Mouse (Mus musculus): ENCODE results near the gene Abhd5.

GRCm38 (mm10) chr9:122311051-122311760 lies 40.2 kb upstream of the Abhd5 start:
- TF ChIP-seq CTCF (conservative IDR thresholded peaks at IDR 0.05 in 1 of 2, IDR thresholded peaks at IDR 0.05 in 1 of 2; ENCODE audit: low read depth in 2 of 2, low read length in 2 of 2), result no peak
- TF ChIP-seq EP300 (IDR thresholded peaks at IDR 0.05; ENCODE audit: low read length), result no peak
- TF ChIP-seq E2F4 (IDR thresholded peaks at IDR 0.05; ENCODE audit: insufficient replicate concordance, low read depth, low read length), result no peak
- TF ChIP-seq CHD2 (IDR thresholded peaks at IDR 0.05; ENCODE audit: low read length), result no peak
- no peak for TF ChIP-seq ZNF384 (IDR thresholded peaks at IDR 0.05; ENCODE audit: low read depth, low read length)
- peak; percentile 59; the same call in 1 of the 2 replicates for TF ChIP-seq MAFK (IDR thresholded peaks at IDR 0.05; ENCODE audit: insufficient replicate concordance, low read length)
- TF ChIP-seq NRF1 (IDR thresholded peaks at IDR 0.05; ENCODE audit: low read depth, low read length), result no peak
- TF ChIP-seq TBP (conservative IDR thresholded peaks at IDR 0.05; ENCODE audit: low read depth, low read length), result no peak
- TF ChIP-seq POLR2A (IDR thresholded peaks at IDR 0.05; ENCODE audit: low read depth, low read length), result no peak
- TF ChIP-seq MEF2A (IDR thresholded peaks at IDR 0.05; ENCODE audit: borderline replicate concordance, low read depth, low read length), result no peak
- no peak for TF ChIP-seq MAZ (IDR thresholded peaks at IDR 0.05; ENCODE audit: low read depth, low read length)
- TF ChIP-seq KAT2A (IDR thresholded peaks at IDR 0.05; ENCODE audit: insufficient replicate concordance, low read length), result no peak
- TF ChIP-seq ZKSCAN1 (IDR thresholded peaks at IDR 0.05; ENCODE audit: borderline replicate concordance, low read depth, low read length), result no peak
- TF ChIP-seq BHLHE40 (IDR thresholded peaks at IDR 0.05; ENCODE audit: low read depth, low read length), result no peak
